Mouse (Mus musculus) spleen, postnatal 36 days (tissue): ENCODE measurements around the gene Nav2.
A peak's percentile ranks its signal among the peaks of the same experiment; 100 is the strongest.

Experiments
- DNase-seq, 2 experiments: peaks; one replicate each; pipeline ENCODE4 v3.0.0; 2022; ENCODE audit warnings: low spot score in 2 of 2, mixed read lengths in 1 of 2

The Nav2 gene

GRCm38 (mm10) chr7:49397441-49398003 is 489.0 kb downstream of the Nav2 start:
- peak; percentile 8 to 21 for DNase-seq

GRCm38 (mm10) chr7:49398020-49398516 is 489.6 kb downstream of the Nav2 start:
- DNase-seq = no peak

- DNase-seq = peak in 1 of 2 experiments; percentile 36
Observed at GRCm38 (mm10) chr7:49399314-49399713, 490.8 kb downstream of the Nav2 start.

GRCm38 (mm10) chr7:49400463-49400862 is 491.9 kb downstream of the Nav2 start:
- no peak for DNase-seq

- DNase-seq = no peak
Observed at GRCm38 (mm10) chr7:49402526-49402925, 494.0 kb downstream of the Nav2 start.

GRCm38 (mm10) chr7:49407688-49408087 is 499.2 kb downstream of the Nav2 start:
- no peak for DNase-seq

- DNase-seq = no peak
Observed at GRCm38 (mm10) chr7:49408625-49409024, 500.1 kb downstream of the Nav2 start.

GRCm38 (mm10) chr7:49409265-49409664 is 500.7 kb downstream of the Nav2 start:
- no peak for DNase-seq

- no peak for DNase-seq
Observed at GRCm38 (mm10) chr7:49410188-49410587, 501.7 kb downstream of the Nav2 start.

- DNase-seq = no peak
Observed at GRCm38 (mm10) chr7:49410892-49411291, 502.4 kb downstream of the Nav2 start.

GRCm38 (mm10) chr7:49411803-49412202 is 503.3 kb downstream of the Nav2 start:
- no peak for DNase-seq

GRCm38 (mm10) chr7:49415131-49415530 is 506.6 kb downstream of the Nav2 start:
- DNase-seq = no peak

- DNase-seq = no peak
Observed at GRCm38 (mm10) chr7:49415716-49416115, 507.2 kb downstream of the Nav2 start.

GRCm38 (mm10) chr7:49418841-49419240 is 510.3 kb downstream of the Nav2 start:
- no peak for DNase-seq

GRCm38 (mm10) chr7:49420139-49420802 is 511.8 kb downstream of the Nav2 start:
- DNase-seq = no peak

- no peak for DNase-seq
Observed at GRCm38 (mm10) chr7:49421261-49421660, 512.7 kb downstream of the Nav2 start.

GRCm38 (mm10) chr7:49423943-49424342 is 515.4 kb downstream of the Nav2 start:
- DNase-seq = no peak

GRCm38 (mm10) chr7:49426060-49426459 is 517.5 kb downstream of the Nav2 start:
- DNase-seq = no peak

GRCm38 (mm10) chr7:49427843-49428242 is 519.3 kb downstream of the Nav2 start:
- DNase-seq = no peak

GRCm38 (mm10) chr7:49428947-49429346 is 520.4 kb downstream of the Nav2 start:
- DNase-seq = no peak

GRCm38 (mm10) chr7:49430808-49431207 is 522.3 kb downstream of the Nav2 start:
- no peak for DNase-seq

- DNase-seq = no peak
Observed at GRCm38 (mm10) chr7:49433945-49434344, 525.4 kb downstream of the Nav2 start.

GRCm38 (mm10) chr7:49436492-49436891 is 528.0 kb downstream of the Nav2 start:
- DNase-seq = no peak
